Mouse (Mus musculus) MEL (cell line): ENCODE data around the gene Hba-x. TPM values are rescaled to one million over a fixed set of nuclear protein-coding genes. Genes with fewer than 3 reads are reported as not detected.
A peak's percentile ranks its signal among the peaks of the same experiment; 100 is the strongest.

Experiments used
- DNase-seq: peaks from one replicate; pipeline ENCODE4 v3.0.0; 2011; ENCODE audit warnings: low read depth, low spot score
- H3K27ac ChIP-seq: 2 replicates; pipeline ENCODE4 v1.5.1; 2012; ENCODE audit warnings: low read depth, mild to moderate bottlenecking, control low read depth, low read length, moderate library complexity; ENCODE audit not compliant: control insufficient read depth
- H3K27me3 ChIP-seq, 2 experiments: fragments of 150-350 bp in 1 of 2; sonication (generic) in 1 of 2; 2 replicates each; pipeline ENCODE4 v1.6.1; 2012; ENCODE audit warnings: low read length in 2 of 2, mild to moderate bottlenecking in 2 of 2, improper control_type of control experiment in 1 of 2, moderate library complexity in 1 of 2; ENCODE audit not compliant: insufficient read depth in 2 of 2, control insufficient read depth in 1 of 2
- H3K36me3 ChIP-seq, 2 experiments: 2 replicates each; pipeline ENCODE4 v1.6.1; 2012 to 2014; ENCODE audit warnings: low read length in 2 of 2, improper control_type of control experiment in 1 of 2, inconsistent platforms in 1 of 2, mild to moderate bottlenecking in 1 of 2; ENCODE audit not compliant: insufficient read depth in 2 of 2, control insufficient read depth in 1 of 2
- H3K4me1 ChIP-seq, 2 experiments: fragments of 150-350 bp in 1 of 2; sonication (generic) in 1 of 2; 2 replicates each; pipeline ENCODE4 v1.6.1; 2012; ENCODE audit warnings: low read length in 2 of 2, improper control_type of control experiment in 1 of 2, mild to moderate bottlenecking in 1 of 2; ENCODE audit not compliant: insufficient read depth in 2 of 2, control insufficient read depth in 1 of 2
- H3K4me3 ChIP-seq, 2 experiments: fragments of 150-350 bp in 1 of 2; sonication (generic) in 1 of 2; 2 replicates each; pipeline ENCODE4 v1.5.1; 2012; ENCODE audit warnings: low read depth in 2 of 2, low read length in 2 of 2, mild to moderate bottlenecking in 2 of 2, moderate library complexity in 2 of 2, control low read depth in 1 of 2, improper control_type of control experiment in 1 of 2; ENCODE audit not compliant: control insufficient read depth in 1 of 2, insufficient read depth in 1 of 2
- H3K79me2 ChIP-seq: 2 replicates; pipeline ENCODE4 v1.6.1; 2012; ENCODE audit warnings: mild to moderate bottlenecking, low read length, moderate library complexity; ENCODE audit not compliant: control insufficient read depth, poor library complexity, insufficient read depth
- H3K9ac ChIP-seq: 2 replicates; pipeline ENCODE4 v1.6.1; 2012; ENCODE audit warnings: low read depth, mild to moderate bottlenecking, control low read depth, low read length, moderate library complexity; ENCODE audit not compliant: control insufficient read depth, poor library complexity, severe bottlenecking
- H3K9me3 ChIP-seq: fragments of 150-350 bp; sonication (generic); replicated peaks from 2 replicates; pipeline ENCODE4 v1.6.1; 2012; ENCODE audit warnings: mild to moderate bottlenecking, low read length, improper control_type of control experiment, moderate library complexity; ENCODE audit not compliant: insufficient read depth
- CTCF ChIP-seq, 3 experiments: IDR thresholded peaks in 2 of 3; conservative IDR thresholded peaks in 1 of 3; 2 replicates each; pipeline ENCODE4 v1.5.1; 2011 to 2012; ENCODE audit warnings: low read length in 3 of 3, low read depth in 2 of 3, mild to moderate bottlenecking in 2 of 3, improper control_type of control experiment in 1 of 3, inconsistent platforms in 1 of 3, mixed read lengths in 1 of 3, moderate library complexity in 1 of 3; ENCODE audit not compliant: control insufficient read depth in 1 of 3, insufficient read depth in 1 of 3, poor library complexity in 1 of 3, severe bottlenecking in 1 of 3
- MYC ChIP-seq: IDR thresholded peaks from 2 replicates; pipeline ENCODE4 v1.6.1; 2011; ENCODE audit warnings: low read depth, mild to moderate bottlenecking, low read length, improper control_type of control experiment, moderate library complexity
- RAD21 ChIP-seq: IDR thresholded peaks from 2 replicates; pipeline ENCODE4 v1.6.1; 2011; ENCODE audit warnings: mild to moderate bottlenecking, low read depth, low read length, improper control_type of control experiment
- SMC3 ChIP-seq: IDR thresholded peaks from 2 replicates; pipeline ENCODE4 v1.6.1; 2011; ENCODE audit warnings: low read depth, low read length, improper control_type of control experiment
- USF1 ChIP-seq: IDR thresholded peaks from 2 replicates; pipeline ENCODE4 v1.6.1; 2014; ENCODE audit warnings: low read depth, mild to moderate bottlenecking, inconsistent platforms, low read length, improper control_type of control experiment, moderate library complexity
- ZC3H11A ChIP-seq: IDR thresholded peaks from 2 replicates; pipeline ENCODE4 v1.6.1; 2012; ENCODE audit warnings: low read depth, mild to moderate bottlenecking, inconsistent platforms, low read length, improper control_type of control experiment
- polyA plus RNA-seq, 2 experiments: library from polyadenylated mRNA; stranded (reverse) in 1 of 2; unstranded in 1 of 2; fragments of >175 nt in 1 of 2; fragments of >200 nt in 1 of 2; gene quantifications; 2 replicates each; pipeline versions ENCODE4 v1.2.1 to v1.2.4; 2012; ENCODE audit warnings: low replicate concordance in 2 of 2, low read depth in 1 of 2; ENCODE audit not compliant: insufficient read length in 2 of 2, insufficient read depth in 1 of 2, missing spikeins in 1 of 2
- total RNA-seq: library from RNA; depleted of rRNA; stranded (reverse); fragments of 300-350 nt; gene quantifications from 2 replicates; pipeline ENCODE4 v1.2.3, GENCODE M21; 2012; rRNA removed

Hba-x gene
- total and polyA plus RNA-seq, 3 experiments, result 0.13 TPM; not detected in 2

GRCm38 (mm10) chr11:32324609-32325008 lies 48.4 kb downstream of the Hba-x start:
- Histone ChIP-seq H3K27ac (no peak overlapping the region), H3K4me1 (peaks cover 0 to 4% of the 10 kb centered on the region in 2 experiments; a peak in 2 of 4 replicates), H3K36me3 (no peaks in the 10 kb centered on the region; a peak in 1 of 4 replicates), H3K4me3 (no peak overlapping the region), H3K27me3 (peaks cover 9 to 11% of the 10 kb centered on the region in 2 experiments), H3K9ac (no peak overlapping the region), H3K9me3 (no peaks in the 10 kb centered on the region), H3K79me2 (no peaks in the 10 kb centered on the region)
- peak; percentile 89 for DNase-seq
- TF ChIP-seq RAD21 (peak; percentile 94), SMC3 (peak; percentile 86), CTCF (IDR thresholded peaks at IDR 0.05 in 2 of 3, conservative IDR thresholded peaks at IDR 0.05 in 1 of 3; ENCODE audit: control insufficient read depth in 1 of 3, insufficient read depth in 1 of 3, low read depth in 2 of 3, low read length in 3 of 3, poor library complexity in 1 of 3, severe bottlenecking in 1 of 3) (peak; percentile 83 to 98 (median 97)), MYC (no peak), USF1 (no peak), ZC3H11A (peak; percentile 73)

Other genes starting within 250 kb of the Hba-x start
- 76.5 and 83.8 TPM in 2 replicates for gene Il9r, start 76.1 kb upstream of the Hba-x start, total RNA-seq
- 10 to 100 TPM in 1 of 2 experiments, not detected in 1; 56.9 TPM for gene Il9r, start 76.1 kb upstream of the Hba-x start, polyA plus RNA-seq
- 148 and 158 TPM in 2 replicates for gene Snrnp25, start 71.0 kb upstream of the Hba-x start, total RNA-seq
- gene Snrnp25, start 71.0 kb upstream of the Hba-x start, polyA plus RNA-seq, result 100 to 1,000 TPM in 1 of 2 experiments, not detected in 1; 130 TPM
- 2.4 and 2.9 TPM in 2 replicates for gene Rhbdf1, start 54.1 kb upstream of the Hba-x start, total RNA-seq
- 10 to 100 TPM in 1 of 2 experiments, not detected in 1; 14.3 TPM for gene Rhbdf1, start 54.1 kb upstream of the Hba-x start, polyA plus RNA-seq
- 41.2 and 43.2 TPM in 2 replicates for gene Mpg, start 49.9 kb upstream of the Hba-x start, total RNA-seq
- 10 to 100 TPM in 1 of 2 experiments, not detected in 1; 42.0 TPM for gene Mpg, start 49.9 kb upstream of the Hba-x start, polyA plus RNA-seq
- 12.5 and 14.1 TPM in 2 replicates for gene Nprl3, start 8.7 kb upstream of the Hba-x start, total RNA-seq
- 10 to 100 TPM in 1 of 2 experiments, not detected in 1; 18.4 TPM for gene Nprl3, start 8.7 kb upstream of the Hba-x start, polyA plus RNA-seq
- 211 and 272 TPM in 2 replicates for gene Hba-a1, start 7.1 kb downstream of the Hba-x start, total RNA-seq
- 100 to 1,000 TPM; 313 to 334 TPM for gene Hba-a1, start 7.1 kb downstream of the Hba-x start, polyA plus RNA-seq
- 2.3 and 2.5 TPM in 2 replicates for gene Hbq1b, start 10.6 kb downstream of the Hba-x start, total RNA-seq
- gene Hbq1b, start 10.6 kb downstream of the Hba-x start, polyA plus RNA-seq, result 1 to 10 TPM in 1 of 2 experiments, not detected in 1; 6.5 TPM
- gene Hba-a2, start 20.1 kb downstream of the Hba-x start, total RNA-seq, result 130 and 202 TPM in 2 replicates
- gene Hba-a2, start 20.1 kb downstream of the Hba-x start, polyA plus RNA-seq, result 100 to 1,000 TPM; 313 to 432 TPM
- gene Hbq1a, start 23.7 kb downstream of the Hba-x start, total RNA-seq, result 0.46 TPM in 1 of 2 replicates, not detected in the other
- gene Hbq1a, start 23.7 kb downstream of the Hba-x start, polyA plus RNA-seq, result under 1 TPM in 1 of 2 experiments, not detected in 1; 0.29 TPM
- gene Sh3pxd2b, start 71.4 kb downstream of the Hba-x start, total RNA-seq, result 9.6 and 10.0 TPM in 2 replicates
- 10 to 100 TPM in 1 of 2 experiments, not detected in 1; 17.0 TPM for gene Sh3pxd2b, start 71.4 kb downstream of the Hba-x start, polyA plus RNA-seq
- 22.4 and 25.7 TPM in 2 replicates for gene Ubtd2, start 179.0 kb downstream of the Hba-x start, total RNA-seq
- gene Ubtd2, start 179.0 kb downstream of the Hba-x start, polyA plus RNA-seq, result 10 to 100 TPM in 1 of 2 experiments, not detected in 1; 28.7 TPM